In the genomic region with DNA sequence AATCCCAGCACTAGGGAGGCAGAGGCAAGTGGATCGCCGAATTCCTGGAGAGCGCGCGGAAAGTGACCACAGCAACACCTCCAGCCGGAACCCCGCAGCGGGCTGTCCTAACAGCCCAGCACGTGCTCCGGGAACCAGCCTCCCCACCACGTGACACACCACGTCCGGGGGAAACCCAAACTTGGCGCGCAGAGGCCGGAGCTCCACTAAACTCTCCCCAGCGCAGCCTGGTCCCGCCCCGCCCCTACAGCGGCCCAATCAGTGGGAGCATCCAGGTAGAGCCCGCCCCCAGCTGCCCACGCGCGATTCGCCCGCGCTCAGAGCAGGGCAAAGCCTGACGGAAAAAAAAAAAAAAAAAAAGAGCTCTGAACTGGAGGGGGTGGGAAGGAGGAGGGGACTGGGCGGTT, we compare ENCODE assay signal across 1 mouse cellular context.
A peak's percentile ranks its signal among the peaks of the same experiment; 100 is the strongest.
TF ChIP-seq lines count a peak whose summit lies in the region.

No protein-coding gene starts in this region.

TF ChIP-seq in MEL, 35 proteins besides CTCF, POLR2A, EP300 and RAD21 (continued from another document):
- no peak for TF ChIP-seq MEF2A (IDR thresholded peaks at IDR 0.05; ENCODE audit: extremely low read depth, insufficient replicate concordance, low read depth, low read length, poor library complexity, severe bottlenecking)
- TF ChIP-seq MAX (IDR thresholded peaks at IDR 0.05; ENCODE audit: low read length): peak; percentile 99
- no peak for TF ChIP-seq GABPA (IDR thresholded peaks at IDR 0.05; ENCODE audit: low read depth, low read length)
- TF ChIP-seq RCOR1 (IDR thresholded peaks at IDR 0.05; ENCODE audit: low read depth, low read length): no peak
- TF ChIP-seq MAZ (IDR thresholded peaks at IDR 0.05; ENCODE audit: low read depth, low read length): peak; percentile 55; the same call in 1 of the 2 replicates
- peak; percentile 81 to 94 for TF ChIP-seq USF2 (IDR thresholded peaks at IDR 0.05; ENCODE audit: borderline replicate concordance in 1 of 2, insufficient read depth in 1 of 2, low read depth in 1 of 2, low read length in 2 of 2)
- TF ChIP-seq CHD1 (IDR thresholded peaks at IDR 0.05; ENCODE audit: low read depth, low read length): no peak
- no peak for TF ChIP-seq JUND (IDR thresholded peaks at IDR 0.05; ENCODE audit: low read depth, low read length)
- TF ChIP-seq ZNF384 (IDR thresholded peaks at IDR 0.05; ENCODE audit: low read depth, low read length): peak; percentile 99
- TF ChIP-seq ETS1 (IDR thresholded peaks at IDR 0.05; ENCODE audit: low read depth, low read length): peak; percentile 70
- peak; percentile 66 for TF ChIP-seq NELFE (IDR thresholded peaks at IDR 0.05; ENCODE audit: low read depth, low read length)
- no peak; the same call in 1 of the 2 replicates for TF ChIP-seq ZKSCAN1 (IDR thresholded peaks at IDR 0.05; ENCODE audit: low read depth, low read length)
- no peak for TF ChIP-seq POLR2AphosphoS5 (IDR thresholded peaks at IDR 0.05; ENCODE audit: borderline replicate concordance, low read depth, low read length)
- TF ChIP-seq ZC3H11A (IDR thresholded peaks at IDR 0.05; ENCODE audit: low read depth, low read length): no peak
- TF ChIP-seq TBP (IDR thresholded peaks at IDR 0.05; ENCODE audit: low read depth, low read length): peak; percentile 44; the same call in 1 of the 2 replicates
- peak; percentile 74 for TF ChIP-seq HCFC1 (IDR thresholded peaks at IDR 0.05; ENCODE audit: low read depth, low read length)
- TF ChIP-seq SIN3A (IDR thresholded peaks at IDR 0.05; ENCODE audit: low read length): peak; percentile 98
- TF ChIP-seq NRF1 (IDR thresholded peaks at IDR 0.05; ENCODE audit: insufficient read depth, low read depth, low read length, poor library complexity, severe bottlenecking): peak; percentile 58
- no peak for TF ChIP-seq MAFK (IDR thresholded peaks at IDR 0.05; ENCODE audit: borderline replicate concordance, low read depth, low read length)
- peak; percentile 97 for TF ChIP-seq BHLHE40 (IDR thresholded peaks at IDR 0.05; ENCODE audit: borderline replicate concordance, low read depth, low read length)
- TF ChIP-seq MYB (IDR thresholded peaks at IDR 0.05; ENCODE audit: low read depth, low read length): no peak
- peak; percentile 84; the same call in 1 of the 2 replicates for TF ChIP-seq E2F4 (IDR thresholded peaks at IDR 0.05; ENCODE audit: borderline replicate concordance, low read depth, low read length)
- TF ChIP-seq TCF12 (IDR thresholded peaks at IDR 0.05; ENCODE audit: low read depth, low read length): peak; percentile 6; the same call in 1 of the 2 replicates
- no peak for TF ChIP-seq UBTF (IDR thresholded peaks at IDR 0.05; ENCODE audit: borderline replicate concordance, insufficient read depth, low read depth, low read length)
- TF ChIP-seq TAL1 (IDR thresholded peaks at IDR 0.05; ENCODE audit: low read length): no peak
- TF ChIP-seq KAT2A (conservative IDR thresholded peaks at IDR 0.05; ENCODE audit: low read depth, low read length): no peak; the same call in 1 of the 2 replicates
- peak; percentile 99 for TF ChIP-seq USF1 (IDR thresholded peaks at IDR 0.05; ENCODE audit: low read depth, low read length)
- peak; percentile 99 for TF ChIP-seq MXI1 (IDR thresholded peaks at IDR 0.05; ENCODE audit: low read depth, low read length)
